Mouse (Mus musculus): ENCODE measurements around the gene Mgat4d. TPM values are rescaled to one million over a fixed set of nuclear protein-coding genes. Genes with fewer than 3 reads are reported as not detected.
"Not testable (repeated sequence)": the region's sequence is repeated elsewhere in the genome, so short reads cannot be mapped to it uniquely, and the experiment has no call there.

Mgat4d gene
- polyA plus RNA-seq, 1 experiment from 2014 or later, result not detected

DNA sequence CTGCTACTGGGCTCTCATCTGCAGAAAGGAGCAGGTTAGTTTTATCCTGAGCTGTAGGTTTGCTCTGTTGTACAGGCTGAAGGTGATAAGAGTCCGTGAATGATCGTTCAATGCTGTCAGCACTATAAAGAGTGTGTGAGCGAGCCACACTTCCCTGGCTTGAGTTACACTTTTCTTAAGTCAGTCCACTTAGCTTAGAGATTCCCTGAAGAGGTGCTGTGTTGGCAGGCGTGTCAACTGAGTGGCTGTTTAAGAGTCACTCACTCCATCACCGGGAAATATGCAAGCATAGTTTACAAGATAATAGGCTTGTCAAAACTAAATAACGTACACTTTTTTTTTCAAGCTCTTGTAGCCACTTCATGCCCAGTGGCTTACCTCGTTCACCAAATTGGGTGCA, 78.7 kb downstream of the Mgat4d start:
- H3K4me2 ChIP-seq, result no peak overlapping the region
- 84% methylated on average over 7 of the region's 7 CpGs for WGBS
- no peak overlapping the region for H3K4me3 ChIP-seq
- no peaks in the 10 kb centered on the region for H3K27me3 ChIP-seq (replicated peaks)
- no peaks in the 10 kb centered on the region for H3K4me1 ChIP-seq
- ATAC-seq (replicated peaks), result no peak
- 0 out of 2 replicates have a peak, but pooled peaks cover 1% of the 10 kb centered on the region for H3K36me3 ChIP-seq (replicated peaks)
- H3K27ac ChIP-seq, result no peak overlapping the region
- no peak overlapping the region for H3K9ac ChIP-seq
- H3K9me3 ChIP-seq, result no peaks in the 10 kb centered on the region

DNA sequence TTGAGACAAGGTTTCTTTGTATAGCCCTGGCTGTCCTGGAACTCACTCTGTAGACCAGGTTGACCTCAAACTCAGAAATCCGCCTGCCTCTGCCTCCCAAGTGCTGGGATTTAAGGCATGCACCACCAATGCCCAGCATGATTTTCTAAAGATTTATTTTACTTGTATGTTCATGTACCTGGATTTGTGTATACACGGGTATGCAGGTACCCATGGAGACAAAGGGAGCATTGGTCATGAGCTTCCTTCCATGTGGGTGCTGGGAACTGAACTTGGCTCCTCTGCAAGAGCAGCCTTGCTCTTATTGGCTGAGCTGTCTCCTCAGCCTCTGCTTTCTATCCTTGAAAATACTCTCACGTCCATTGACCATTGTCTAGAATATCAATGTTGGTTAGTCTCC, 80.3 kb downstream of the Mgat4d start:
- not testable (repeated sequence) for H3K36me3 ChIP-seq (replicated peaks)

DNA sequence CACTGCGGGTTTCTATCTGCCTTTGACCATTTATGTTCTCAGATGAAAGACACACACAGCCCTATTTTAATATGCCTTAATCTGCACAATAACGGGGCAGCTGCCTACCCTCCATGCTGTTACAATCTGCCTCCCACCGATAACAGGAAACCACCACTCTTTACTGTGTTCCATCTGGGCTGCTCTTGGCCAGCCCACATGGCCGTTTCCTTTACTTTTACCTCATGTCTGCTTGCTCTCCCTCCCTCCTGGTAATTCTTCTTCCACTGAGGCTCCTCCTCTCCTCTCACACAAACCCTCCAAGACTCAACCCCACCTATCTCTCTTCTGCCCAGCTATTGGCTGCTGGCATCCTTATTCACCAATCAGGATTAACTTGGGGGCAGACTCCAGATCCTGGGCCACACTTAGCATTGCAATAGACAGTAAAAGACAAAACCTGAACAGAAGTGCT, 80.8 kb downstream of the Mgat4d start:
- WGBS, result 69% methylated on average over 4 of the region's 4 CpGs

More for the DNA sequence above, 80.3 kb downstream of the Mgat4d start:
- H3K27ac ChIP-seq; H3K27me3 ChIP-seq (replicated peaks); H3K9me3 ChIP-seq; H3K9ac ChIP-seq; H3K4me1 ChIP-seq; H3K4me3 ChIP-seq; ATAC-seq (replicated peaks); H3K4me2 ChIP-seq: not testable (repeated sequence)
- 90% methylated on average over 3 of the region's 3 CpGs for WGBS

More for the DNA sequence above, 80.8 kb downstream of the Mgat4d start:
- Histone ChIP-seq H3K9ac (no peak overlapping the region), H3K4me3 (no peak overlapping the region), H3K27me3 (replicated peaks) (no peaks in the 10 kb centered on the region), H3K9me3 (no peaks in the 10 kb centered on the region), H3K36me3 (replicated peaks) (peaks cover 11% of the 10 kb centered on the region; the same call in 1 of the 2 replicates), H3K27ac (no peak overlapping the region), H3K4me2 (no peak overlapping the region), H3K4me1 (no peaks in the 10 kb centered on the region)
- no peak for ATAC-seq (replicated peaks)

Other genes with a start within 250 kb of the Mgat4d start
- gene Tbc1d9, start 183.1 kb upstream of the Mgat4d start, polyA plus RNA-seq (2015; fragmentation: Nextera tagmentation; extraction: Ambion mirVana), result 18.1 and 18.9 TPM in 2 replicates
- 8.0 and 8.6 TPM in 2 replicates for gene Gm10645, start 182.3 kb upstream of the Mgat4d start, polyA plus RNA-seq (2015; fragmentation: Nextera tagmentation; extraction: Ambion mirVana)
- gene Ucp1, start 58.1 kb upstream of the Mgat4d start, polyA plus RNA-seq (2015; fragmentation: Nextera tagmentation; extraction: Ambion mirVana), result 0.10 and 0.27 TPM in 2 replicates
- 26.4 and 31.0 TPM in 2 replicates for gene Elmod2, start 16.0 kb upstream of the Mgat4d start, polyA plus RNA-seq (2015; fragmentation: Nextera tagmentation; extraction: Ambion mirVana)
- 10.0 and 10.4 TPM in 2 replicates for gene Clgn, start 41.4 kb downstream of the Mgat4d start, polyA plus RNA-seq (2015; fragmentation: Nextera tagmentation; extraction: Ambion mirVana)
- 260 and 268 TPM in 2 replicates for gene Scoc, start 109.9 kb downstream of the Mgat4d start, polyA plus RNA-seq (2015; fragmentation: Nextera tagmentation; extraction: Ambion mirVana)
- not detected in 2 replicates for gene Olfr370, start 187.3 kb downstream of the Mgat4d start, polyA plus RNA-seq (2015; fragmentation: Nextera tagmentation; extraction: Ambion mirVana)
- gene Ndufb7, start 218.2 kb downstream of the Mgat4d start, polyA plus RNA-seq (2015; fragmentation: Nextera tagmentation; extraction: Ambion mirVana), result 336 and 348 TPM in 2 replicates